Mouse (Mus musculus): ENCODE data around the gene Saa3. TPM values are rescaled to one million over a fixed set of nuclear protein-coding genes. Genes with fewer than 3 reads are reported as not detected.
A peak's percentile ranks its signal among the peaks of the same experiment; 100 is the strongest.
"Not testable (repeated sequence)": the region's sequence is repeated elsewhere in the genome, so short reads cannot be mapped to it uniquely, and the experiment has no call there.

The Saa3 gene
- total RNA-seq, 2 experiments from 2014 or later = not detected

DNA sequence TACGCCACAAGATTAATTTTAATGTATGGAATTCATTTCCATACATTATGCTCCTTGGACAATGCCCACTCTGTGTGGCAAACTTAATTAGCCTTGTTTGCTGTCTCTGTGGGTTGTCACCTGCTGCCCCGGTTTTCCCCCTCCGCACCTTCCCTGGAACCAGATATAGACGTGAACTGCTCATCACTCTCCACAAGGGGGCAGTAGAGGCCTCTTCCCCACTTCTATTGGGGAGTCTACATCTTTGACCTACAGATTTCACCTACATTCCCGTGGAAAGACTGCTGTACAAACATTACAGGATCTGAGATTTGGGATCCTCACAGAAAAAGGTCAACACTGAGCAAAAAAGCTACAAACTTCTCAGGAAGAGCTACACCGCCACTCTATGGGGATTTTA, 982 bp downstream of the Saa3 start:
- DNase-seq (ENCODE audit: extremely low spot score in 1 of 2, low spot score in 1 of 2) = peak; percentile 31 to 68

DNA sequence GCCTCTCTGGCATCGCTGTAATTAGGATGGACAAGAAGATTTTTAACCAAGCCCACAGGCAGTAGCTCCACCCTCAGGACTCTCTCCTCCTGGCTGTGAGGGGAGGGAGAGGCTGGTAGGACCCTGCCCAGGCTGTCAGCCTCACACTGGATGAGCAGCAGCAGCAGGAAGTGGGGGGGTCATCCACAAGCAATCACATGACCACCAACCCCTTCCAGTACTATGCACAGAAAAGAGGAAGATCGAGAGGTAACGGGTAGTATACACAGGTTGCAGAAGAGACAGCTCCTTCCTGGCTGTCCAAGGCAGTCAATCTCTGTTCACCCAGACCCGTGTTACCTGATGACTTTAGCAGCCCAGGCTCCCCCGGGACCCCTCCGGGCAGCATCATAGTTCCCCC, 3.2 kb downstream of the Saa3 start:
- no peak for DNase-seq (ENCODE audit: extremely low spot score in 1 of 2, low spot score in 1 of 2)

DNA sequence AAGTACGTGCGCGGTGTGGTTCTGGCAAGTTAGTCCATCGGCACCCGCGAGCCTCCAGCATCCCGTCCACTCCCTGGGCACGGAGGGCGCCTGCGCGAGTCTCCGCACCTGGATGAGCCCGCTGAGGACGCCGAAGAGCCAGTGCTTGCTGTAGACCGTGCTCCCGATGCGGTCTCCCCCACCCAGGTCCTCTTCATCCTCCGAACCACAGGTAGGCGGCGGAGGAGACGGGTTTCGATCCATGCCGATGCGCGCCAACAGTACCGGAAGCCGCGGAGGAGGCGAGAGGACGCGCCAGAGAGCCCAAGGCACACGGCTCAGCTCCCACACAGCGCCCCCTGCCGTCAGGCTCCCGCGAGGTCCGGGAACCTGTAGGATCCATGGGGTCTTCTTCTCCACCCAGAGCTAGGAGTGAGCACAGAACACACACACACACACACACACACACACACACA, 5.1 kb downstream of the Saa3 start, which contains the start of gene Saal1:
TSS of gene Saal1 (minus strand) at position 291 of the 455 bp plus-strand sequence.
- peak; percentile 77 to 94 for DNase-seq (ENCODE audit: extremely low spot score in 1 of 2, low spot score in 1 of 2)

DNA sequence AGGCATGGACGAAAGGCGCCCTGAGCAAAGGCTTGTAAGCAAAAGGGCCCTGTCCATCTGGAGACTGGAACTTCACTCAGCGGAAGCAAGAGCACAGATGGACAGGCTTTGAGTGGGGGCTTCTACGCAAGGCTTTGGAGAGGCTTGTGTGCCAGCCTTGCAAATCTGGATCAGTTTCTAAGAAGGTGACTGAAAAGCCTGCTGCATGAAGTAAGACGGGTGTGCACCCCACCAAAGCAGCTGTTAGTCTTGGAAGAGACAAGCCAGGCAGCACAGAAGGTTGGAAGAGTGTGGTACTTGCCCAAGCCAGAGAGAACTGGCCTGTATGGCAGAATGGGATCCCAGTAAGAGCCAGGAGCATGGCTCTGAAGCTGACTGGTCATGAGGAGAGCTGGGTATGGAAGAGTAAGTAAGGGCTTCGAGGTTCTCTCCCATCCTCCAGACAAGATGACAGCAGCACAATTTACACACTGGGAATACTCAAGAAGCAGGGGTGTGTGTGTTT, 14.9 kb downstream of the Saa3 start:
- no peak for DNase-seq (ENCODE audit: extremely low spot score in 1 of 2, low spot score in 1 of 2)

DNA sequence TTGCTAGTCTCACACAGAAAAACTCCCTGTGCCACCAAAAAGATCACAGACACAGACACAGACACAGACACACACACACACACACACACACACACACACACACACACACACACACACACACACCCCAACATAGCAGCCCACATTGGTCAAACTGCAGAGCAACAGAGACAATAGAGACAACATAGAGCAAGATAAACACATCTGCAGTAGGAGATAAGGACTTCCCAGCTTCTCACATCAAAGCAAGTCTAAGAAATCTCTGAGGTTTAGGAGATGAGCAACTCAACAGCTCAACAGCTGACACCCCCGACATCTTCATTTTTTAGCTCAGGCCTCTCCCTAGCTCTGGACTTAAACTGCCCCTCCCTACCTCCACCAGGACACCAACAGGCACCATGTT, 18.7 kb downstream of the Saa3 start:
- no peak for DNase-seq (ENCODE audit: extremely low spot score in 1 of 2, low spot score in 1 of 2)

DNA sequence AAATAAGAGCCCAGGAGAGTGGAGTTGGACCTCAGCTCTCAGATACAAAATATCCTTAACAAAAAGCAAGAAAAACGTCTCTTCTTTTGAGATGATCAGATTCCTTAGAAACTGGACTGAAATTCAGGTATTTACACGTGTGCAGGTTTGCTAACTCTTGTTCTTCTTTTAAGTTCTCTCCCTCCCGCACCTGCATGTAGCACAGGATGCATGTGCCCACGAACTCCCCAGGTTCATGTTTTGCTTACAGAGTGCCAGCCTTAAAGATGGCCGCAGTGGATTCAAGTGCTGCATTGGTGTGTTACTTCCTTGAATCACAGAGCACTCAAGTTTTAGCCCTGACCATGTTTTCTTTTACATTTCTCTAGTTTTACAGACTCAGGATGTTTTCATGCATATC, 28.7 kb downstream of the Saa3 start:
- DNase-seq (ENCODE audit: extremely low spot score in 1 of 2, low spot score in 1 of 2) = no peak

DNA sequence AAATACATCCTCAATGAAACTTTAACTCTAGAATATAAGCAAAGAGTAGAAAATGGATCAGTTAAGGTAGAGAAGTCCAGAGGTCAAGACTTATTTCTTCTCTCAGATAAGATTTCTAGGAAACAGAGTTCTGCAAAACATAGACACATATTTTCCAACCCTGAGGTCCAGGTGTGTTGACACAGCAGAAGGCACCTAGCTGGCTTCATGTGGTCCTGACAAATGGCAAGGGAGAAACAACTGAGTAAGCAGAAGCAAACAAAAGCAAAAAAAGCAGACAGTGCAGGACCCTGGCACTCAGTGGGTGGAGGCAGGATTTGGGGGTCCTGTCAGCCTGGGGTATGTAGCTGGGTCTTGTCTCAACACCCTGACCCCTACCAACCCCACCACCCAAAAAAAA, 34.8 kb downstream of the Saa3 start:
- no peak for DNase-seq (ENCODE audit: extremely low spot score in 1 of 2, low spot score in 1 of 2)

DNA sequence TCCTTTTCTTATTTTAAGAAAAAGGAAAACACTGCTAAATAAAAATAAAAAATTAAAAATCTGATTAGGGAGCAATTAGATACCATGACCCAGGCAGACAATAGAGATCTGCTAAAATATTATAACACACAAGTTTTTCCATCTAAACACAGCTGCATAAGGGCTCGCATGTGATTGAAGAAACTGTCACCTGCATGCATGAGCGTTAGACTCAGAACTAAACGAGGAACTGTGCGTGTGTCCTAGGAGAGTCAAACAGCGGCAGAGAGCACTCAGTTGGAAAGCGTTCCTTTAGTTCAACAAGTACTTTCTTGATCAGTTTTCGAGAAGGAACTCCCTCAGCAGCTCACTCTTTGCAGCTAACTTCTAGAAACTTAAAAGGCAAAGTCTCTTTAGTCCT, 36.5 kb downstream of the Saa3 start:
- DNase-seq (ENCODE audit: extremely low spot score in 1 of 2, low spot score in 1 of 2) = not testable (repeated sequence)

DNA sequence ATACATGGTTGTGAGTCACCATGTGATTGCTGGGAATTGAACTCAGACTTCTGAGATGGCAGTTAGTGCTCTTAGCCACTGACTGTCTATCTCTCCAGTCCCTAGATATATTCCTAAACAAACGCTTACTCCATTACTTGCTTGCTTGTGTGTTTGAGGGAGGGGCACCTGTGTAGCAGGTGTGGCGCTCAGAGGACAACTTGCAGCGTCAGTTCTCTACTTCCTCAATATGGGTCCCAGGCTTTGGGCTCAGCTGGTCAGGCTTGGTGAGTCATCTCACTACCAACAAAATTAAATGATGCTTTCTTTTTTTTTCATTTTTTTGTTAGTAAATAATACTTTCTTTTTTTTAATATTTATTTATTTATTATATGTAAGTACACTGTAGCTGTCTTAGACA, 37.1 kb downstream of the Saa3 start:
- DNase-seq (ENCODE audit: extremely low spot score in 1 of 2, low spot score in 1 of 2) = no peak

DNA sequence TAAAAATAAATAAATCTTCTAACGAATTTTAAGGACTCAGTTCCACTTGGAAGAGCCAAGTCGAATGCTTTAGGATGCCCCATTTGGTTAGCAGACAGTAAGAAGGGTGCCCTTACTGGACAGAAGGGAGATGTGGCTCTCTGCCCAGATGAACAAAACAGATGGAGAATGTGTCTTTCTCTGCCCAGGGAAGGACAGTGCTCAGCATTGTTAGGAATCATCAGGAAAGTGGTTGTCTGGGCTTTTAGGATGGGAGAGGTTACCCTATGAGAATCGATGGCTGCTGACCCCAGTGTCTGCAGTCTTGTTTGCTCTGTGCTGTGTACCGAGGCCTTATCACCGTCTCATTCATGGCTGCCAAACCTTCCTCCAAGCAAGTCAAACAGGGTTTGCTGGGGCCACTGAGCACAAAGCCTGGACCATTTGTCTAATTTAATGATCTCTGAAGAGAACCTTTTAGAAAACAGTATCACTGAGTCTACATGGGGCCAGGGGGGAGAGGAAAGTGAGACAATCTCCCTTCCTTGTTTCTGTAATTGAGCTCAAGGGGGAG, 38.6 kb downstream of the Saa3 start:
- DNase-seq (ENCODE audit: extremely low spot score in 1 of 2, low spot score in 1 of 2) = no peak

DNA sequence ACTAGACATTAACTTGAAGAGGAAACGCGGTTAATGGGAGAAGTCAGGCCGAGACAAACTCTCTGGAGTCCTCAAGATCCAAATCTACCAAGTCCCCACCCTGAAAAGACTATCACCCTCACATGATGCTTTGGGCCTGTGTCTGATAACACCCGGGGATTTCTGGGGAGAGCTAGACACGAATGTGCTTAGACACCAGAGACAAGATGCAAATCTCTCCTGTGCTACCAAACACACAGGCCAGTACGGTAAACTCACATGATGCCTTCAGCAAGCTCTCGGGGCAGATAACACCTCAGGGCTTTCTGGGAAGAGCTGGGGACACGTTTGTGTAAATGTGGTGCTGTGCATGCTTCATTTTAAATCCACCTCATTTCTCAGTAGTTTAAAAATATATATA, 39.6 kb downstream of the Saa3 start:
- DNase-seq (ENCODE audit: extremely low spot score in 1 of 2, low spot score in 1 of 2) = no peak

DNA sequence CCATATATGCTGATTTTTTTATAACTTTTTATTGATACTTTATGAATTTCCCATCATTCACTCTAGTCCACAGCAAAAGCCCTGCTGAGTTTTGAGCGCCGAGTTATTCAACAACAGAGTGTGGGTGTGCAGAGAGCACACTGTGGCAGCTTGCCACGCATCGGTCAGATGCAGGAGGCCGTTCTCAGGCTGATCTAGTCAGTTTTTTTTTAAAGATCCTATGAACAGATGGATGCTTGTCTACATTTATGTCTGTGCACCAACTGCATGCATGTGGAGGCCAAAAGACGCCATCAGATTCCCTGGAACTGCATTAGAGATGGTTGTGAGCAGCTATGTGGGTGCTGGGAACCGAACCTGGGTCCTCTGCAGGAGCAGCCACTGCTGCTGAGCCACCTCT, 40.4 kb downstream of the Saa3 start:
- no peak for DNase-seq (ENCODE audit: extremely low spot score in 1 of 2, low spot score in 1 of 2)

DNA sequence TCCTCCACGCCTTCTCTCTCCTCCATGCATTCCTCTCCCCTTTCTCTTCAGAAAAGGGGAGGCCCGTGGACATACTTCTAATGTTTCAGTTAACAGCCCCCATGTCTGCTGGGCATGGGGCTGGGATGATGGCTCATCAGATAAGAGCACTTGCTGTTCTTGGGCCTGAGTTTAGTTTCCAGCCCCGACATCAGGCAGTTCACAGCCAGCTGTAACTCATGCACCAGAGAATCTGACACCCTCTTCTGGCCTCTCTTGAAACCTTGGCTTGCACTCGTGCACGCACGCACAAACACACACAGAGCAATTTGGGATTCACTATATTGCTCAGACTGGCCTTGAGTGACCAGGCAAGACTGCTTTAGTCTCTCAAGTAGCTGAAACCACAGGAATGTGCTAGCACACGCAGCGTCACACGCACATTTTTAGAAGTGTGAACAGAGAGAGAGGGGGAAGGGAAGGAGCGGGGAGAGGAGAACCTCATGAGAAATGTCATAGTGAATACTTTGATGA, 43.3 kb downstream of the Saa3 start, which contains the start of gene Tph1:
TSS of gene Tph1 (minus strand) at position 378 of the 513 bp plus-strand sequence.
- DNase-seq (ENCODE audit: extremely low spot score in 1 of 2, low spot score in 1 of 2) = no peak

DNA sequence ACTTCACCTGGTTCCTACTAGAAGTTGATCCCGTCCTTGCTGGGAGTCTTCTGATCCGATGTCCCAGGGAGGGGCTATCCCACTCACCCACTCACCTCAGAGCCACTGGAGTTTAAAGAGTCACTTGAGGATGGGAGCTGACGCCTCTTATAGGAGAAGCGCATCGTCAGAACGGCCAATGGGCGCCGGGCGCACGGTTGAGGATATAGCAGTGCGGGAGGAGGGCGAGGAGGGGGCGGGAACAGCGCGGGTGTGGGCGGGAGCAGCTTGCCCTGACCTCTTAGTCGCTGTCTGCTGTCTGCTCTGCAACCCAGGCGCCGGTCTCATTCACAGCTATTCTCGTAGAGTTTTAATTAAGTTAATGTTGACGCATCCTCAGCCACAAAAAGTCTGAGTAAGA, 48.2 kb downstream of the Saa3 start:
- no peak for DNase-seq (ENCODE audit: extremely low spot score in 1 of 2, low spot score in 1 of 2)

DNA sequence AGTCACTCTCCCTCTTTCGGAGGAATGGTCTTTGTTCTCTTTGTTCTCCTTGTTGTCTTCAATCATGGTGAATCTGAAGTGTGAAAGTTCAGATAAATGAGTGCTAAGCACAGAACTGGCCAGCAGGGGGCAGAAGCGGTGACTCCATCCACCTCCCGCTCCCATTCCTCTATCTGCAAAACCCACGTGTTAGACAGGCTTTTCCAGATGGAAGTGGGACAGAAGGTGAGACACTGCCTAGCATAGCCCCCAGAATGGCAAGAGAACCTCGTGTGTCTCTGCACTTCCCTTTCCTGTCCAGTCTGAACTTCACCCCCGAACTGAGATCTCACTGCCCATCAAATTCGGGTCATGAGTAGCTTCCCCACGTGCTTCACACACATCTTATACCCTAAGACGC, 50.3 kb downstream of the Saa3 start:
- DNase-seq (ENCODE audit: extremely low spot score in 1 of 2, low spot score in 1 of 2) = peak in 1 of 2 experiments; percentile 47

Other genes with a start within 250 kb of the Saa3 start
- 10 to 100 TPM; 40.2 to 46.2 TPM for gene Sergef, start 75.9 kb downstream of the Saa3 start, total RNA-seq (2021)
- gene Tph1, start 43.2 kb downstream of the Saa3 start, total RNA-seq (2021) = under 1 TPM; 0.14 to 0.57 TPM
- gene Saal1, start 5.0 kb downstream of the Saa3 start, total RNA-seq (2021) = 10 to 100 TPM in 1 of 2 experiments, 1 to 10 TPM in 1; 9.5 to 10.6 TPM
- gene Saa4, start 16.9 kb upstream of the Saa3 start, total RNA-seq (2021) = not detected
- gene Saa1, start 27.3 kb upstream of the Saa3 start, total RNA-seq (2021) = not detected
- not detected for gene Saa2, start 36.1 kb upstream of the Saa3 start, total RNA-seq (2021)
- gene Hps5, start 80.4 kb upstream of the Saa3 start, total RNA-seq (2021) = 10 to 100 TPM; 12.2 to 18.4 TPM
- gene Gtf2h1, start 80.4 kb upstream of the Saa3 start, total RNA-seq (2021) = 10 to 100 TPM; 38.8 to 39.9 TPM
- 100 to 1,000 TPM; 303 to 347 TPM for gene Ldha, start 125.8 kb upstream of the Saa3 start, total RNA-seq (2021)
- gene Ldhc, start 145.5 kb upstream of the Saa3 start, total RNA-seq (2021) = not detected
- gene Tsg101, start 204.3 kb upstream of the Saa3 start, total RNA-seq (2021) = 10 to 100 TPM; 69.3 to 80.6 TPM
- gene Uevld, start 242.8 kb upstream of the Saa3 start, total RNA-seq (2021) = 10 to 100 TPM; 14.1 to 14.7 TPM